Mouse (Mus musculus): ENCODE data around the gene Ankrd22. TPM values are rescaled to one million over a fixed set of nuclear protein-coding genes. Genes with fewer than 3 reads are reported as not detected.

Ankrd22 gene
- polyA plus RNA-seq, 1 experiment = not detected

GRCm38 (mm10) chr19:34104841-34105240, 61.0 kb downstream of the Ankrd22 start:
- no peaks in the 10 kb centered on the region for H3K27me3 ChIP-seq (ENCODE audit: control insufficient read depth, insufficient read depth, insufficient read length)
- no peaks in the 10 kb centered on the region for H3K79me3 ChIP-seq (ENCODE audit: low read depth)
- H3K4me3 ChIP-seq (ENCODE audit: insufficient read depth, poor library complexity, severe bottlenecking) = no peak overlapping the region
- no peaks in the 10 kb centered on the region for H3K36me3 ChIP-seq (ENCODE audit: control insufficient read depth, insufficient read depth)
- H3K79me2 ChIP-seq (ENCODE audit: control insufficient read depth, insufficient read depth) = no peaks in the 10 kb centered on the region
- H3ac ChIP-seq (ENCODE audit: control insufficient read depth, insufficient read length, low read depth) = no peak overlapping the region
- TF ChIP-seq CTCF (IDR thresholded peaks at IDR 0.05; ENCODE audit: control insufficient read depth, insufficient read depth, insufficient read length) = no peak
- TF ChIP-seq MYOD1 (IDR thresholded peaks at IDR 0.05; ENCODE audit: control insufficient read depth, insufficient read length, low read depth) = no peak
- no peak for TF ChIP-seq MYOG (IDR thresholded peaks at IDR 0.05; ENCODE audit: control insufficient read depth, extremely low read depth, insufficient read length)
- TF ChIP-seq MAX (IDR thresholded peaks at IDR 0.05) = no peak
- no peak for TF ChIP-seq USF1 (IDR thresholded peaks at IDR 0.05; ENCODE audit: low read depth)
- TF ChIP-seq FOSL1 (IDR thresholded peaks at IDR 0.05; ENCODE audit: insufficient read depth, low read length, poor library complexity, severe bottlenecking) = no peak
- TF ChIP-seq CEBPB (IDR thresholded peaks at IDR 0.05; ENCODE audit: low read depth) = no peak

DNA sequence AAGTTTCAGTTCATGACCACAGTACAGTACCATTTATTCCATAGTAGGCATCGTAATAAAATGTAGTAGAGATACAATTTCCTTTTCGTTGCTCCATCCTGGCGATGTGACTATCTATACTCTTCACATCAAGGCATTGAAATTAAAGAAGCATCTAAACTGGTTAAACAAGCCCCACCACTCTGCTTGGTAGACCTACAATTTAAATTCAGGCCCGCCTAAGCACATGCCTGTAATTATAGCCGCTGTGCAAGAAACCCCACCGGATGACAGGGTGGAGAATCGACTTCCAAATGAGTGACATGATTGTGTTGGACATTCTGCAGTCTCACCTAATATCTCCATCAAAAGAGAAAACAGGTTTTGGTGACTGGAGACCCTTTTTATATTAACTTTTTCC, 64.0 kb downstream of the Ankrd22 start:
- TF ChIP-seq MYOD1 (IDR thresholded peaks at IDR 0.05; ENCODE audit: control insufficient read depth, insufficient read length, low read depth) (no peak), USF1 (IDR thresholded peaks at IDR 0.05; ENCODE audit: low read depth) (no peak), MAX (IDR thresholded peaks at IDR 0.05) (no peak), CEBPB (IDR thresholded peaks at IDR 0.05; ENCODE audit: low read depth) (no peak), FOSL1 (IDR thresholded peaks at IDR 0.05; ENCODE audit: insufficient read depth, low read length, poor library complexity, severe bottlenecking) (no peak), MYOG (IDR thresholded peaks at IDR 0.05; ENCODE audit: control insufficient read depth, extremely low read depth, insufficient read length) (no peak), CTCF (IDR thresholded peaks at IDR 0.05; ENCODE audit: control insufficient read depth, insufficient read depth, insufficient read length) (no peak)
- Histone ChIP-seq H3K4me3 (ENCODE audit: insufficient read depth, poor library complexity, severe bottlenecking) (no peak overlapping the region), H3K36me3 (ENCODE audit: control insufficient read depth, insufficient read depth) (no peaks in the 10 kb centered on the region), H3K27me3 (ENCODE audit: control insufficient read depth, insufficient read depth, insufficient read length) (no peaks in the 10 kb centered on the region), H3K79me2 (ENCODE audit: control insufficient read depth, insufficient read depth) (no peaks in the 10 kb centered on the region), H3K79me3 (ENCODE audit: low read depth) (no peaks in the 10 kb centered on the region), H3ac (ENCODE audit: control insufficient read depth, insufficient read length, low read depth) (no peak overlapping the region)

GRCm38 (mm10) chr19:34100633-34101032, 65.2 kb downstream of the Ankrd22 start, which contains the start of gene Lipm:
Lipm (plus strand) TSS chr19:34100933.
- H3K36me3 ChIP-seq (ENCODE audit: control insufficient read depth, insufficient read depth) = no peaks in the 10 kb centered on the region
- no peaks in the 10 kb centered on the region for H3K79me3 ChIP-seq (ENCODE audit: low read depth)
- TF ChIP-seq MYOG (IDR thresholded peaks at IDR 0.05; ENCODE audit: control insufficient read depth, extremely low read depth, insufficient read length) (no peak), USF1 (IDR thresholded peaks at IDR 0.05; ENCODE audit: low read depth) (no peak), MYOD1 (IDR thresholded peaks at IDR 0.05; ENCODE audit: control insufficient read depth, insufficient read length, low read depth) (no peak), CTCF (IDR thresholded peaks at IDR 0.05; ENCODE audit: control insufficient read depth, insufficient read depth, insufficient read length) (no peak), CEBPB (IDR thresholded peaks at IDR 0.05; ENCODE audit: low read depth) (no peak), FOSL1 (IDR thresholded peaks at IDR 0.05; ENCODE audit: insufficient read depth, low read length, poor library complexity, severe bottlenecking) (no peak), MAX (IDR thresholded peaks at IDR 0.05) (no peak)
- H3K27me3 ChIP-seq (ENCODE audit: control insufficient read depth, insufficient read depth, insufficient read length) = no peaks in the 10 kb centered on the region
- H3ac ChIP-seq (ENCODE audit: control insufficient read depth, insufficient read length, low read depth) = no peak within 1 kb of the TSS
- H3K79me2 ChIP-seq (ENCODE audit: control insufficient read depth, insufficient read depth) = no peaks in the 10 kb centered on the region
- H3K4me3 ChIP-seq (ENCODE audit: insufficient read depth, poor library complexity, severe bottlenecking) = no peak within 1 kb of the TSS

DNA sequence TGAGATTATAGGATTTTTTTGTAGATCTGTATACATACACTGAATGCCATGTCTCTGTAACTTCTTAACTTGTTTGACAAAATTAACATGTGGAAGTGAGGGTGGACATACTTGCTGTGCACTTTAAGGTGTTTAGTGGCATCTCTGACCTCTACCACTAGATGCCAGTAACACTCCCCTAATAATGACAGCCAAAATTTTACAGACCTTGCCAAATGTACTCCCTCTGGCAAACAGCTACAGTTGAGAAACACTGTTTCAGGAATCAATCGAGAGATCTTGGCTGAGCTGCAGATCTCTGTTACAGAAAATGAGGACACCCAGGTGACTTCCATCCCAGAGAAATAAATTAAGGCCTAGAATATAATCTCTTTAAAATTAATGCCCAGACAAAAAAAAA, 69.6 kb downstream of the Ankrd22 start:
- H3K27me3 ChIP-seq (ENCODE audit: control insufficient read depth, insufficient read depth, insufficient read length) = no peaks in the 10 kb centered on the region
- TF ChIP-seq USF1 (IDR thresholded peaks at IDR 0.05; ENCODE audit: low read depth) = no peak
- no peak for TF ChIP-seq MYOD1 (IDR thresholded peaks at IDR 0.05; ENCODE audit: control insufficient read depth, insufficient read length, low read depth)
- no peak for TF ChIP-seq CTCF (IDR thresholded peaks at IDR 0.05; ENCODE audit: control insufficient read depth, insufficient read depth, insufficient read length)
- H3K36me3 ChIP-seq (ENCODE audit: control insufficient read depth, insufficient read depth) = no peaks in the 10 kb centered on the region
- no peak overlapping the region for H3ac ChIP-seq (ENCODE audit: control insufficient read depth, insufficient read length, low read depth)
- no peak overlapping the region for H3K4me3 ChIP-seq (ENCODE audit: insufficient read depth, poor library complexity, severe bottlenecking)
- H3K79me3 ChIP-seq (ENCODE audit: low read depth) = no peaks in the 10 kb centered on the region
- no peaks in the 10 kb centered on the region for H3K79me2 ChIP-seq (ENCODE audit: control insufficient read depth, insufficient read depth)

- H3ac ChIP-seq (ENCODE audit: control insufficient read depth, insufficient read length, low read depth) = no peak overlapping the region
- no peaks in the 10 kb centered on the region for H3K27me3 ChIP-seq (ENCODE audit: control insufficient read depth, insufficient read depth, insufficient read length)
- no peaks in the 10 kb centered on the region for H3K79me3 ChIP-seq (ENCODE audit: low read depth)
- no peaks in the 10 kb centered on the region for H3K79me2 ChIP-seq (ENCODE audit: control insufficient read depth, insufficient read depth)
- H3K36me3 ChIP-seq (ENCODE audit: control insufficient read depth, insufficient read depth) = no peaks in the 10 kb centered on the region
- no peak overlapping the region for H3K4me3 ChIP-seq (ENCODE audit: insufficient read depth, poor library complexity, severe bottlenecking)
- TF ChIP-seq MYOD1 (IDR thresholded peaks at IDR 0.05; ENCODE audit: control insufficient read depth, insufficient read length, low read depth) = no peak
- TF ChIP-seq CTCF (IDR thresholded peaks at IDR 0.05; ENCODE audit: control insufficient read depth, insufficient read depth, insufficient read length) = no peak
- no peak for TF ChIP-seq MYOG (IDR thresholded peaks at IDR 0.05; ENCODE audit: control insufficient read depth, extremely low read depth, insufficient read length)
- TF ChIP-seq CEBPB (IDR thresholded peaks at IDR 0.05; ENCODE audit: low read depth) = no peak
- no peak for TF ChIP-seq MAX (IDR thresholded peaks at IDR 0.05)
- no peak for TF ChIP-seq USF1 (IDR thresholded peaks at IDR 0.05; ENCODE audit: low read depth)
- no peak for TF ChIP-seq FOSL1 (IDR thresholded peaks at IDR 0.05; ENCODE audit: insufficient read depth, low read length, poor library complexity, severe bottlenecking)
Measured at GRCm38 (mm10) chr19:34095381-34095780, 70.5 kb downstream of the Ankrd22 start.

GRCm38 (mm10) chr19:34089011-34089680, 76.7 kb downstream of the Ankrd22 start:
- H3K27me3 ChIP-seq (ENCODE audit: control insufficient read depth, insufficient read depth, insufficient read length) = no peaks in the 10 kb centered on the region
- H3K79me2 ChIP-seq (ENCODE audit: control insufficient read depth, insufficient read depth) = no peaks in the 10 kb centered on the region
- no peak for TF ChIP-seq MAX (IDR thresholded peaks at IDR 0.05)
- TF ChIP-seq FOSL1 (IDR thresholded peaks at IDR 0.05; ENCODE audit: insufficient read depth, low read length, poor library complexity, severe bottlenecking) = no peak
- no peak for TF ChIP-seq MYOD1 (IDR thresholded peaks at IDR 0.05; ENCODE audit: control insufficient read depth, insufficient read length, low read depth)
- no peak for TF ChIP-seq CEBPB (IDR thresholded peaks at IDR 0.05; ENCODE audit: low read depth)
- TF ChIP-seq MYOG (IDR thresholded peaks at IDR 0.05; ENCODE audit: control insufficient read depth, extremely low read depth, insufficient read length) = no peak
- TF ChIP-seq USF1 (IDR thresholded peaks at IDR 0.05; ENCODE audit: low read depth) = no peak
- TF ChIP-seq CTCF (IDR thresholded peaks at IDR 0.05; ENCODE audit: control insufficient read depth, insufficient read depth, insufficient read length) = no peak
- H3K79me3 ChIP-seq (ENCODE audit: low read depth) = no peaks in the 10 kb centered on the region
- H3ac ChIP-seq (ENCODE audit: control insufficient read depth, insufficient read length, low read depth) = no peak overlapping the region
- H3K4me3 ChIP-seq (ENCODE audit: insufficient read depth, poor library complexity, severe bottlenecking) = no peak overlapping the region
- H3K36me3 ChIP-seq (ENCODE audit: control insufficient read depth, insufficient read depth) = no peaks in the 10 kb centered on the region
